Mouse (Mus musculus): Measurements from ENCODE around the gene Ggta1.

DNA sequence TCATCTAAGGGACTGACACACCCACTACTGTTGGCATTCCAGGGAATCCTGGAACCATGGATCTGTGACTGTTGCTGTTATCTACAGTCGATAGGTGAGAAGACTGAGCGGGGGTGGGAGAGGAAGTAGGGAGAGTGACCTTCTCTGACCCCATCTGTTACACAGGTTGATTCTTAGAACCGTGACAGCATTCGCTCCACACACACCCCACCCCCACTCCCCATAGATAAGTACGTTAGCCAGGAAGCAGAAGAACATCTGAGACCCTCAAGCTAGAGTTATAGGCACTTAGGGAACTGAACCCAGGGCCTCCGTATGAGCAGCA is 46.3 kb upstream of the Ggta1 start:
- TF ChIP-seq CTCF (IDR thresholded peaks at IDR 0.05; ENCODE audit: low read depth, low read length) = no peak
- no peak for TF ChIP-seq POLR2A (IDR thresholded peaks at IDR 0.05; ENCODE audit: extremely low read depth, insufficient read depth, low read length)
